Mouse (Mus musculus) limb, embryonic 15.5 days (tissue): ENCODE data around the gene Adap1. TPM values are rescaled to one million over a fixed set of nuclear protein-coding genes. Genes with fewer than 3 reads are reported as not detected.

Experiments used
- ATAC-seq: fragments of 200-750 bp; cut with Nextera tagmentation; 2 replicates; pipeline ENCODE4 v1.8.0; 2017; ENCODE audit warnings: low read depth, moderate TSS enrichment; ENCODE audit not compliant: insufficient number of reproducible peaks, low FRiP score, low TSS enrichment
- H3K27ac ChIP-seq: fragments of 300-500 bp; sonication (generic); 2 replicates; pipeline ENCODE4 v1.5.1; 2015; ENCODE audit warnings: moderate library complexity, mild to moderate bottlenecking, inconsistent platforms
- H3K27me3 ChIP-seq: fragments of 300-500 bp; sonication (generic); 2 replicates; pipeline ENCODE4 v1.6.1; 2015; ENCODE audit warnings: inconsistent platforms
- H3K36me3 ChIP-seq: fragments of 300-500 bp; sonication (generic); 2 replicates; pipeline ENCODE4 v1.6.1; 2015; ENCODE audit warnings: inconsistent platforms
- H3K4me1 ChIP-seq: fragments of 300-500 bp; sonication (generic); 2 replicates; pipeline ENCODE4 v1.6.1; 2015; ENCODE audit warnings: inconsistent platforms
- H3K4me2 ChIP-seq: fragments of 300-500 bp; sonication (generic); 2 replicates; pipeline ENCODE4 v1.6.1; 2015; ENCODE audit warnings: mild to moderate bottlenecking, inconsistent platforms
- H3K4me3 ChIP-seq: fragments of 300-500 bp; sonication (generic); 2 replicates; pipeline ENCODE4 v1.5.1; 2015; ENCODE audit warnings: mild to moderate bottlenecking, inconsistent platforms
- H3K9ac ChIP-seq: fragments of 300-500 bp; sonication (generic); 2 replicates; pipeline ENCODE4 v1.6.1; 2015; ENCODE audit warnings: inconsistent platforms
- H3K9me3 ChIP-seq: fragments of 300-500 bp; sonication (generic); 2 replicates; pipeline ENCODE4 v1.6.1; 2016; ENCODE audit warnings: inconsistent platforms
- WGBS: fragments of 180-500 bp; shearing (Covaris S2); methylation state at CpG from one replicate; pipeline ENCODE4 v1.1.7; 2015; 5-methylcytosine and 5-hydroxymethylcytosine counted together
- polyA plus RNA-seq: library from polyadenylated mRNA; unstranded; fragments of >200 nt; fragmentation: Nextera tagmentation; extraction: Ambion mirVana; gene quantifications from 2 replicates; pipeline ENCODE4 v1.2.1, GENCODE M21; 2015

Gene Adap1
- polyA plus RNA-seq, 1 experiment from 2014 or later: 3.2 TPM

GRCm38 (mm10) chr5:139253301-139253741 is 72.1 kb downstream of the Adap1 start:
- Histone ChIP-seq H3K27me3 (no peaks in the 10 kb centered on the region), H3K9ac (peak overlapping the region; percentile 76), H3K4me3 (peak overlapping the region; percentile 83), H3K4me2 (peak overlapping the region; percentile 83), H3K36me3 (peaks cover 35% of the 10 kb centered on the region), H3K4me1 (peaks cover 31% of the 10 kb centered on the region), H3K9me3 (no peaks in the 10 kb centered on the region), H3K27ac (peak overlapping the region; percentile 95)
- WGBS: 1% methylated on average over 6 of the region's 6 CpGs
- no peak for ATAC-seq

- H3K4me2 ChIP-seq: peak overlapping the region; percentile 83
- H3K27ac ChIP-seq: peak overlapping the region; percentile 95
- H3K4me3 ChIP-seq: peak overlapping the region; percentile 83
- H3K27me3 ChIP-seq: no peaks in the 10 kb centered on the region
- H3K36me3 ChIP-seq: peaks cover 39% of the 10 kb centered on the region
- peak overlapping the region; percentile 76 for H3K9ac ChIP-seq
- peak; percentile 27 for ATAC-seq
- 0% methylated on average over 7 of the region's 7 CpGs for WGBS
- no peaks in the 10 kb centered on the region for H3K9me3 ChIP-seq
- H3K4me1 ChIP-seq: peaks cover 31% of the 10 kb centered on the region
Measured at GRCm38 (mm10) chr5:139252910-139253245, 72.5 kb downstream of the Adap1 start.

- Histone ChIP-seq H3K4me2 (peak within 1 kb of the TSS; percentile 83), H3K4me1 (peaks cover 31% of the 10 kb centered on the region), H3K9me3 (no peaks in the 10 kb centered on the region), H3K27ac (peak within 1 kb of the TSS; percentile 95), H3K4me3 (peak within 1 kb of the TSS; percentile 83), H3K36me3 (peaks cover 44% of the 10 kb centered on the region), H3K27me3 (no peaks in the 10 kb centered on the region), H3K9ac (peak within 1 kb of the TSS; percentile 76)
- under 1% methylated on average over 84 of the region's 90 CpGs for WGBS
- peak; percentile 94 for ATAC-seq
Measured at GRCm38 (mm10) chr5:139252081-139252909, 73.1 kb downstream of the Adap1 start, which contains the start of gene Get4. Get4 (plus strand) TSS chr5:139252324.

- no peaks in the 10 kb centered on the region for H3K9me3 ChIP-seq
- peak overlapping the region; percentile 83 for H3K4me2 ChIP-seq
- peaks cover 31% of the 10 kb centered on the region for H3K4me1 ChIP-seq
- peak overlapping the region; percentile 95 for H3K27ac ChIP-seq
- ATAC-seq: 0 out of 2 replicates have a peak, but pooled peaks have one; percentile 0
- H3K4me3 ChIP-seq: peak overlapping the region; percentile 83
- H3K27me3 ChIP-seq: no peaks in the 10 kb centered on the region
- peak overlapping the region; percentile 57 for H3K9ac ChIP-seq
- peaks cover 47% of the 10 kb centered on the region for H3K36me3 ChIP-seq
- WGBS: under 1% methylated on average over 8 of the region's 8 CpGs
Measured at GRCm38 (mm10) chr5:139251736-139252080, 73.7 kb downstream of the Adap1 start.

GRCm38 (mm10) chr5:139251279-139251678 is 74.1 kb downstream of the Adap1 start:
- peaks cover 51% of the 10 kb centered on the region for H3K36me3 ChIP-seq

GRCm38 (mm10) chr5:139248846-139249245 is 76.6 kb downstream of the Adap1 start:
- no peak overlapping the region for H3K4me3 ChIP-seq
- no peaks in the 10 kb centered on the region for H3K9me3 ChIP-seq
- H3K4me1 ChIP-seq: peaks cover 12% of the 10 kb centered on the region
- no peak for ATAC-seq
- no peak overlapping the region for H3K4me2 ChIP-seq
- peaks cover 67% of the 10 kb centered on the region for H3K36me3 ChIP-seq
- H3K9ac ChIP-seq: no peak overlapping the region
- WGBS: 91% methylated on average over 3 of the region's 3 CpGs
- H3K27me3 ChIP-seq: no peaks in the 10 kb centered on the region
- H3K27ac ChIP-seq: no peak overlapping the region

More at GRCm38 (mm10) chr5:139251279-139251678, 74.1 kb downstream of the Adap1 start:
- Histone ChIP-seq H3K4me2 (peak overlapping the region; percentile 83), H3K4me3 (peak overlapping the region; percentile 83), H3K27me3 (no peaks in the 10 kb centered on the region), H3K9ac (0 out of 2 replicates have a peak overlapping the region, but pooled peaks have one; percentile 57), H3K27ac (peak overlapping the region; percentile 95), H3K9me3 (no peaks in the 10 kb centered on the region), H3K4me1 (peaks cover 31% of the 10 kb centered on the region)
- ATAC-seq: no peak
- 82% methylated on average over 7 of the region's 7 CpGs for WGBS

GRCm38 (mm10) chr5:139247767-139248166 is 77.7 kb downstream of the Adap1 start:
- Histone ChIP-seq H3K4me3 (no peak overlapping the region), H3K9ac (no peak overlapping the region), H3K4me1 (peaks cover 5% of the 10 kb centered on the region), H3K36me3 (peaks cover 75% of the 10 kb centered on the region), H3K4me2 (no peak overlapping the region), H3K27ac (no peak overlapping the region), H3K27me3 (no peaks in the 10 kb centered on the region), H3K9me3 (no peaks in the 10 kb centered on the region)
- no peak for ATAC-seq
- 84% methylated on average over 3 of the region's 3 CpGs for WGBS

- WGBS: 60% methylated on average over 1 of the region's 1 CpGs
Measured at GRCm38 (mm10) chr5:139243384-139243783, 82.0 kb downstream of the Adap1 start.

GRCm38 (mm10) chr5:139241022-139241761 is 84.2 kb downstream of the Adap1 start:
- Histone ChIP-seq H3K4me2 (no peak overlapping the region), H3K4me3 (no peak overlapping the region), H3K27ac (no peak overlapping the region), H3K9ac (no peak overlapping the region), H3K4me1 (no peaks in the 10 kb centered on the region), H3K9me3 (no peaks in the 10 kb centered on the region), H3K27me3 (no peaks in the 10 kb centered on the region), H3K36me3 (peaks cover 93% of the 10 kb centered on the region)
- 86% methylated on average over 15 of the region's 15 CpGs for WGBS
- no peak for ATAC-seq

More at GRCm38 (mm10) chr5:139243384-139243783, 82.0 kb downstream of the Adap1 start:
- no peak for ATAC-seq
- Histone ChIP-seq H3K36me3 (peaks cover 93% of the 10 kb centered on the region), H3K9me3 (no peaks in the 10 kb centered on the region), H3K9ac (no peak overlapping the region), H3K4me2 (no peak overlapping the region), H3K27me3 (no peaks in the 10 kb centered on the region), H3K4me3 (no peak overlapping the region), H3K4me1 (no peaks in the 10 kb centered on the region), H3K27ac (no peak overlapping the region)

GRCm38 (mm10) chr5:139237436-139237835 is 88.0 kb downstream of the Adap1 start:
- Histone ChIP-seq H3K36me3 (peaks cover 94% of the 10 kb centered on the region), H3K27ac (no peak overlapping the region), H3K4me2 (no peak overlapping the region), H3K4me1 (no peaks in the 10 kb centered on the region), H3K27me3 (no peaks in the 10 kb centered on the region), H3K4me3 (no peak overlapping the region), H3K9me3 (no peaks in the 10 kb centered on the region), H3K9ac (no peak overlapping the region)
- ATAC-seq: no peak
- 80% methylated on average over 4 of the region's 4 CpGs for WGBS

GRCm38 (mm10) chr5:139234423-139234822 is 91.0 kb downstream of the Adap1 start:
- H3K36me3 ChIP-seq: peaks cover 93% of the 10 kb centered on the region
- no peaks in the 10 kb centered on the region for H3K4me1 ChIP-seq
- H3K27ac ChIP-seq: no peak overlapping the region
- H3K4me2 ChIP-seq: no peak overlapping the region
- H3K27me3 ChIP-seq: no peaks in the 10 kb centered on the region
- ATAC-seq: no peak
- 91% methylated on average over 4 of the region's 4 CpGs for WGBS
- no peak overlapping the region for H3K4me3 ChIP-seq
- no peaks in the 10 kb centered on the region for H3K9me3 ChIP-seq
- no peak overlapping the region for H3K9ac ChIP-seq

GRCm38 (mm10) chr5:139232083-139232482 is 93.3 kb downstream of the Adap1 start:
- no peak overlapping the region for H3K27ac ChIP-seq
- peaks cover 93% of the 10 kb centered on the region for H3K36me3 ChIP-seq
- H3K9ac ChIP-seq: no peak overlapping the region
- H3K4me2 ChIP-seq: no peak overlapping the region
- H3K4me1 ChIP-seq: no peaks in the 10 kb centered on the region
- no peaks in the 10 kb centered on the region for H3K9me3 ChIP-seq
- no peak for ATAC-seq
- 90% methylated on average over 3 of the region's 3 CpGs for WGBS
- H3K27me3 ChIP-seq: no peaks in the 10 kb centered on the region
- H3K4me3 ChIP-seq: no peak overlapping the region
